Mouse (Mus musculus) mouse trophoblast stem cell (cell line): ENCODE data around the gene Apon.
"Not testable (repeated sequence)": the region's sequence is repeated elsewhere in the genome, so short reads cannot be mapped to it uniquely, and the experiment has no call there.

ENCODE experiments used
- in situ Hi-C, 2 experiments: fragments of 300-500 bp; cut with MseI, MboI; formaldehyde crosslinking; loops; 2 replicates in 1 of 2; 3 replicates in 1 of 2; pipeline ENCODE4 v1.15.1; 2025

Apon gene

GRCm38 (mm10) chr10:128232420-128232985 is 21.4 kb upstream of the Apon start:
- in situ Hi-C loops: no loop called here

DNA sequence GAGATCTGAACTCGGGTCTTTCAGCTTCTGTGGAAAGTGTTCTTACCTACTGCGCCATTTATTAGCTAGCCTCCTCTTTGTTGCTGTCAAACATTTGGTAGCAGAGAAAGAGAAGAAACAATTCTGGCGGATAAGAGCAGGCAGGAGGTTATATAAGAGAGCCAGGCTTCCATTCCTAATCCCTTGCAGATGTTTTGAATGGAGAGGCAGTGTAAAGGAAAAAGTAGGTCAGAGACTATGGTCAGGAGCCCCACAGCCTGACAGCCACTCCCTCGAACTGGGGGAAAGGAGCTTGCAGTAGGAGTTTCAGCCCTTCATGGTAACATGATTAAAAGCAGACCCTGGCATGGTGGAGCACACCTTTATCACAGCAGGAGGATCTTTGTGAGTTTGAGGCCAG is 17.6 kb upstream of the Apon start:
- in situ Hi-C loops: no loop called here

DNA sequence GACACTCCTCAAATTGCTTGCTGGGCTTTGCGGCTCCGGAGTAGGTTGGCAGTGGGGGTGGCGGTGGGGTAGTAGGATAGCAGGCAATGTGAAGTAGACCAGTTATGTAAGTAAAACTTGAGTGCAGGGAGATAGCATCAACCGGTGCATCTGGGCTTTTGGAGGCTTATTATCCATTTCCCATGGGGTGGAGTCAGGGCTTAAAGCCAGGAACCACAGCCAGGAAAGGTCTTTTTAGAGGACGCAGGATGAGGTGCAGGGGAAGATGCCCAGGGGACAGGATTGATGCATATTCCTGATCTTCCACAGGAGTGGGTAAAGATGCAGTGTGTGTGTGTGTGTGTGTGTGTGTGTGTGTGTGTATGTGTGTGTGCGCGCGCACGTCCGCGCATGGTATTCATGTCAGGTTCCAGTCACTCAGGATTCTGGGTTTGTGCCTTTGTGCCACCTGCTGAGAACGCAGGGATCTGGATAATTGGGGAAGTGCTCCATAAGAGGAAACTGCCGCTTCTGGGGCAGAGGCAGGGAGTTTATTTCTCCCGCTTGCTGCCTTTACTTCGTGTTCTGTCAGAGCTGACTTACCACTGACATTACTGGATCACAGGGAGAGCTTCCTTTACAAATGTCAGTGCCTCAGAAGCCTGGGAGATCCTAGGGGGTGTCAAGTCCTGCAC is 16.0 kb upstream of the Apon start:
- in situ Hi-C loops: no loop called here

DNA sequence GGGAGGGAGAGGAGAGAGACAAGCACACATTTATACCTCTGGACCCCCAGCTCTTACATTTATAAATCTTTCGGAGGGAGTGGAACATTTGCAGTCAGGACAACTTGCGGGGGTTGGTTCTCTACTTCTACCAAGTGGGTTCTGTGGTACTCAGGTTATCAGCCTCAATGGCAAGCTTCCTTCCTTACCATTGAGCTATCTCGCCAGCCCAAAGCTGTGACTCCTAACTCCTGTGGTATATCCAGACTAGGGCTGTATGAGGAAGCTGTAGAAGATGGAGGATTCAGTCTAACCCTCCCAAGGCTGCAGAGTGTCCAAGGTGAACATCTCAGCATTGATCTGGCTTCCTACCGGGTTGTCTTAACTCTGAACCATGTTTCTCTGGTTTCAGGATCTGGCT is 14.8 kb upstream of the Apon start:
- in situ Hi-C loops: no loop called here

- in situ Hi-C loops: no loop called here
Measured at GRCm38 (mm10) chr10:128240131-128240530, 13.8 kb upstream of the Apon start.

DNA sequence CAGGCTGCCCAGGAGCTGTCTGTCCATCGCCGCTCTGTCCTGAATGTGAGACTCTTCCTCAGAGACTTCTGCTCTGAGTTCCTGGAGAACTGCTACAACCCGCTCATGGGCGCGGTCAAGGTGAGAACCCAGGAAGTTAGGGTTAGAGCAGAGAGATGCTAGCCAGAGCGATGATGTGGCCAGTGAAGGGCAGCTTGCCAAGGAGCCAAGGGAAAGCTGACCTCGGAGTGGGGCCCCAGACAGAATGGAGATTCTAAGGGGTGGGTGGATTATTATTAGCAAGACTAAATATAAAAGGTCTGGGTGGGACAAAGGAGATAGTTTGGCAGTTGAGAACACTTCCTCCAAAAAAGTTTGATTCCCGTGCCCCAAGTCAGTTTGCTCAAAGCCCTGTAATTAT is 10.6 kb upstream of the Apon start:
- in situ Hi-C loops: no loop called here

DNA sequence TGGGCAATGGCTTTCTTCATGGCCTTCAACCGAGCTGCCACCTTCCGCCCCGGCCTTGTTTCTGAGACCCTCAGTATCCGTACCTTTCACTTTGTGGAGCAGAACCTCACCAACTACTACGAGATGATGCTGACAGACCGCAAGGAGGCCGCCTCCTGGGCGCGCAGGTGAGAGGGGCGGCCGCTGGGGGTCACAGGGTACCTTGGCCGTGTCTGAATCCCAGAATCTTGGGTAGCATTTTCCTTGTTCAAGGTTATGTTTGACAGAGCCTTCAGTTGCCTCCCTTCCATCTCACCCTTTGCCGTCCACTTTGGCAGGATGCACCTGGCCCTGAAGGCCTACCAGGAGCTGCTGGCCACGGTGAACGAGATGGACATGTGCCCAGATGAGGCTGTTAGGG is 9.8 kb upstream of the Apon start:
- in situ Hi-C loops: no loop called here

- in situ Hi-C loops: no loop called here
Measured at GRCm38 (mm10) chr10:128247020-128247732, 6.7 kb upstream of the Apon start.

- in situ Hi-C loops: no loop called here
Measured at GRCm38 (mm10) chr10:128250565-128250964, 3.3 kb upstream of the Apon start.

DNA sequence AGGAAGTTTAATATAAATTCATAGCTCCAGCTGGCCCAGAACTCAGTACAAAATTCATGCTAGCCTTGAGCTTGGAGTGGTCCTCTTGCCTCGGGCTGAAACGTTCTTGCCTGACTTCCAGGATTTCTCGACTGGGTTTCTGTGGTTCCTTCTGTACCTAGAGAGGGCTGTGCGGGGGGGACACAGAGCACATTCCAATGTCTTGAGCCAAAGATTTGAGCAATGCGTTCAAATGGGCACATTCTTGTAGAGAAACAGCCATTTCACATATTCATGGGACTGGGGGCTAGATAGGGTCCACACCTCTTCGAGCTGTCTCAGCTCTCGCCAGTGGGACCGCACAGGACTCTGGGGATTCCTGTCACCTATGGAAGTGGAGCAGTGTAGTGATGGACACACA is 2.0 kb downstream of the Apon start:
- in situ Hi-C loops: no loop called here

DNA sequence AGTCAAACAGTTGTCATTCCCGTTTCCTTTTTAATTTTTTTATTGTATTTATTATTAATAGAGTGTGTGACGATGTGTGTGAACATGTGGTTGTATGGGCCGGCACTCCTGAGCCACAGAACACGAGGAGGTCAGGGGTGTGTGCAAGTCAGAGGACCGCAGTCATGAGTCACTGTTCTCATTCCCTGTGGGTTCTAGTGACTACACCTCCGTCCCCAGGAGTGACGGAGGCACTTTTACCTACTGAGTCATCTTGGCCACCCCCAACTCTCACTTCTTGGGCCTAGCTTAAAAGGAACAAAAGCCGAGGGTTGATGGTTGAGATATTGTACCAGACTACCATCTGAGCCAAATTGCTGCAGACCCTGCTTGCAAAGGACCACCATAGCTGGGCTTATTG is 2.4 kb downstream of the Apon start:
- in situ Hi-C loops: no loop called here

GRCm38 (mm10) chr10:128258953-128259352 is 5.1 kb downstream of the Apon start:
- in situ Hi-C loops: no loop called here

- in situ Hi-C loops: no loop called here
Measured at GRCm38 (mm10) chr10:128259946-128260345, 6.0 kb downstream of the Apon start.

GRCm38 (mm10) chr10:128260376-128260775 is 6.5 kb downstream of the Apon start:
- in situ Hi-C loops: not testable (repeated sequence)

DNA sequence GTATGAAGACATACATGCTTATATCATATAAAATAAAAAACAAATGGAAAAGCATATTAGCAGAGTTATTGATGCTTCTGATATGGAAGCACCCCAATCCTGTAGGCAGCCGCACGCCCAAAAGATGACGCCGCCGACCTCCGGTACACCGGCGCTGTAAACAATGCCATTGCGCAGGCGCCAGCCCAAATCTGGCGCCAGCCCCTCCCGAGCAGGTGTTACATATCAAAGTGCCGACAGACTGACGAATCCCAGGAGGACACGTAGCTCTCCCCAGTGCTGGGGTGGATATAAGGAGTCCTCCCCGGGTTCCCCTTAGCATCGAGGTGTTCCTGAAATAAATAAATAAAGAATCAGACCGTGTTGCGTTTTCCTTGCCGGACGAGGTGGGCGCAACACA is 8.4 kb downstream of the Apon start:
- in situ Hi-C loops: no loop called here

- in situ Hi-C loops: no loop called here
Measured at GRCm38 (mm10) chr10:128263393-128264310, 9.8 kb downstream of the Apon start.

DNA sequence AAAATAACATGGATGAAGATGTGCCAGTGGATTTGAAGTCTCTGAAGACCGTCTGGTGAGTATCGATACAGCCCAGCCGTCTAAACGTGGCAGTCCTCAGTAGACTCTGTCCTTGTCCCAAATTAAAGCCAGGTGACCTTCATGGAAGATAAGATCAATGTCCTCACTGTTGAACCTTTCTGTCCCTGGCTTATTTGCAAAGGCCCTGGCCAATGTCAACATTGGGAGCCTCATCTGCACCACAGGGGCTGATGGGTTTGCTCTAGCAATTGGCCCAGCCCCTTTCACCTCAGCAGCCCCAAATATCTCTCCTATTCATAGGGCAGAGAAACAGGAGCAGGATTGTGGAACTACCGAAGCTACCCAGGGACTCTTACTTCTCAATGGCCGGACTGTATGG is 14.5 kb downstream of the Apon start, which contains the start of gene Apof:
Gene Apof (plus strand): TSS at position 301 of the 400 bp plus-strand sequence.
- in situ Hi-C loops: no loop called here

- in situ Hi-C loops: no loop called here
Measured at GRCm38 (mm10) chr10:128269206-128269910, 15.5 kb downstream of the Apon start.

- in situ Hi-C loops: no loop called here
Measured at GRCm38 (mm10) chr10:128270287-128270841, 16.5 kb downstream of the Apon start, which contains the start of gene Stat2. Stat2 (plus strand) TSS chr10:128270559.

- in situ Hi-C loops: no loop called here
Measured at GRCm38 (mm10) chr10:128270866-128271265, 17.0 kb downstream of the Apon start.

GRCm38 (mm10) chr10:128271883-128272282 is 18.0 kb downstream of the Apon start:
- in situ Hi-C loops: no loop called here
